Mouse (Mus musculus): ENCODE measurements around the gene Pbx3. TPM values are rescaled to one million over a fixed set of nuclear protein-coding genes. Genes with fewer than 3 reads are reported as not detected.

Gene Pbx3
- polyA plus RNA-seq, 1 experiment from 2014 or later: 118 TPM

GRCm38 (mm10) chr2:34284239-34284638 is 88.7 kb downstream of the Pbx3 start:
- H3K4me2 ChIP-seq: no peak overlapping the region
- no peak overlapping the region for H3K27ac ChIP-seq (replicated peaks)
- 55% methylated on average over 2 of the region's 2 CpGs for WGBS
- no peak for ATAC-seq (ENCODE audit: low FRiP score)
- no peak overlapping the region for H3K4me3 ChIP-seq (replicated peaks)
- H3K4me1 ChIP-seq: peaks cover 21% of the 10 kb centered on the region
- no peak overlapping the region for H3K9ac ChIP-seq (replicated peaks)
- H3K9me3 ChIP-seq (replicated peaks): no peaks in the 10 kb centered on the region
- no peaks in the 10 kb centered on the region for H3K27me3 ChIP-seq (replicated peaks)
- no peaks in the 10 kb centered on the region for H3K36me3 ChIP-seq

DNA sequence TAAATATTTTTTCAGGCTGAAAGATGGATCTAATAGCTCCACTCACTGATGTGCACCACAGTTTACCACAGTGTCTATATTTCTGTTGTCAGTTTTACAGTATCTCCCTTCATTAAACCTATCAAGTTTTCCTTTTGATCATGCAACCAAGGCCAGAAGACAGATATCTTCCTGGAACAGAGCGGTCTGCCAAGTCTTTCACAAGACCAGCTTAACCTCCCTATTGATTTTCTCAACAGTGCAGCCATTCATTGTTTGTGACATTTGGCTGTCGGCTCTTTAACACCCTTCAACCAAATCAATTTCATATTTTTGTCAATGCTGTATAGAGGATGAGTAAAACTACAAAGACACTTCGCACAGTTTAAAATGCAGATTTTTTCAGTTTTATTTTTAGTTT is 91.9 kb downstream of the Pbx3 start:
- WGBS: 54% methylated on average over 3 of the region's 3 CpGs
- ATAC-seq (ENCODE audit: low FRiP score): no peak
- Histone ChIP-seq H3K4me1 (peaks cover 14% of the 10 kb centered on the region), H3K9me3 (replicated peaks) (no peaks in the 10 kb centered on the region), H3K36me3 (no peaks in the 10 kb centered on the region), H3K4me3 (replicated peaks) (no peak overlapping the region), H3K4me2 (no peak overlapping the region), H3K27me3 (replicated peaks) (no peaks in the 10 kb centered on the region), H3K9ac (replicated peaks) (no peak overlapping the region), H3K27ac (replicated peaks) (no peak overlapping the region)

DNA sequence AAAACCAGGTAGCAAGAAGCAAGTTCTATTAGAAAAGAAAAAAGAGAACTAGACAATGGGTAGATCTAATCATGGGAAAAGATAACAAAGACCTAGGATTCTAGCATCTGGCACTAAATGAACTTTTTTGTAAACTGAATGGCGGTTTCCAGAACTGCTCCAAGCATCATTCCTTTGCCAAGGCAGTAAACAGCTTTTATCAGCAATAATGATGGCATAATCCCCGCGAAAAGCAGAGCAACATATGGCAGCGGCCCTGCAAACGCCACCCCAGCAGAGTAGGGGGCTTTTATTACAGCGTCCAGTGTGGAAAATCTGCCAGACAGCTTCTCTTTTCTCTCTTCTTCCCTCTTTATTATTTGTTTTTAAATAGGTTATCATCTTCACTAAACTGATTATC is 93.2 kb downstream of the Pbx3 start:
- 16% methylated on average over 6 of the region's 6 CpGs for WGBS
- no peaks in the 10 kb centered on the region for H3K9me3 ChIP-seq (replicated peaks)
- H3K4me1 ChIP-seq: peaks cover 19% of the 10 kb centered on the region
- H3K9ac ChIP-seq (replicated peaks): no peak overlapping the region
- peak; percentile 53; the same call in 1 of the 2 replicates for ATAC-seq (ENCODE audit: low FRiP score)
- peak overlapping the region; percentile 7 for H3K4me2 ChIP-seq
- H3K36me3 ChIP-seq: no peaks in the 10 kb centered on the region
- H3K27me3 ChIP-seq (replicated peaks): no peaks in the 10 kb centered on the region
- H3K4me3 ChIP-seq (replicated peaks): no peak overlapping the region
- H3K27ac ChIP-seq (replicated peaks): peak overlapping the region; percentile 63; the same call in 1 of the 2 replicates

GRCm38 (mm10) chr2:34275630-34276193 is 97.2 kb downstream of the Pbx3 start:
- Histone ChIP-seq H3K36me3 (no peaks in the 10 kb centered on the region), H3K9me3 (replicated peaks) (no peaks in the 10 kb centered on the region), H3K4me3 (replicated peaks) (no peak overlapping the region), H3K27ac (replicated peaks) (no peak overlapping the region), H3K9ac (replicated peaks) (no peak overlapping the region), H3K27me3 (replicated peaks) (no peaks in the 10 kb centered on the region), H3K4me2 (no peak overlapping the region), H3K4me1 (peaks cover 26% of the 10 kb centered on the region)
- ATAC-seq (ENCODE audit: low FRiP score): no peak
- WGBS: 35% methylated on average over 10 of the region's 10 CpGs

GRCm38 (mm10) chr2:34262046-34262445 is 110.9 kb downstream of the Pbx3 start:
- ATAC-seq (ENCODE audit: low FRiP score): no peak
- no peaks in the 10 kb centered on the region for H3K27me3 ChIP-seq (replicated peaks)

GRCm38 (mm10) chr2:34260653-34261076 is 112.3 kb downstream of the Pbx3 start:
- no peak overlapping the region for H3K9ac ChIP-seq (replicated peaks)
- H3K4me3 ChIP-seq (replicated peaks): no peak overlapping the region
- H3K27me3 ChIP-seq (replicated peaks): no peaks in the 10 kb centered on the region
- no peak overlapping the region for H3K27ac ChIP-seq (replicated peaks)
- H3K4me2 ChIP-seq: no peak overlapping the region
- H3K36me3 ChIP-seq: no peaks in the 10 kb centered on the region
- peaks cover 26% of the 10 kb centered on the region for H3K4me1 ChIP-seq
- WGBS: 17% methylated on average over 4 of the region's 4 CpGs
- ATAC-seq (ENCODE audit: low FRiP score): no peak
- no peaks in the 10 kb centered on the region for H3K9me3 ChIP-seq (replicated peaks)

More at GRCm38 (mm10) chr2:34262046-34262445, 110.9 kb downstream of the Pbx3 start:
- H3K4me3 ChIP-seq (replicated peaks): no peak overlapping the region
- H3K9me3 ChIP-seq (replicated peaks): no peaks in the 10 kb centered on the region
- no peak overlapping the region for H3K4me2 ChIP-seq
- peaks cover 15% of the 10 kb centered on the region; the same call in 1 of the 2 replicates for H3K4me1 ChIP-seq
- no peak overlapping the region for H3K27ac ChIP-seq (replicated peaks)
- no peak overlapping the region for H3K9ac ChIP-seq (replicated peaks)
- H3K36me3 ChIP-seq: no peaks in the 10 kb centered on the region

GRCm38 (mm10) chr2:34258256-34258655 is 114.7 kb downstream of the Pbx3 start:
- Histone ChIP-seq H3K27ac (replicated peaks) (no peak overlapping the region), H3K9ac (replicated peaks) (no peak overlapping the region), H3K27me3 (replicated peaks) (no peaks in the 10 kb centered on the region), H3K36me3 (no peaks in the 10 kb centered on the region), H3K4me3 (replicated peaks) (no peak overlapping the region), H3K4me2 (no peak overlapping the region), H3K9me3 (replicated peaks) (no peaks in the 10 kb centered on the region), H3K4me1 (peaks cover 35% of the 10 kb centered on the region)
- 64% methylated on average over 2 of the region's 2 CpGs for WGBS
- ATAC-seq (ENCODE audit: low FRiP score): no peak

- Histone ChIP-seq H3K4me2 (no peak overlapping the region), H3K36me3 (no peaks in the 10 kb centered on the region), H3K4me1 (peaks cover 41% of the 10 kb centered on the region)
These were observed 115.3 kb downstream of the Pbx3 start for GRCm38 (mm10) chr2:34257611-34258010.

GRCm38 (mm10) chr2:34256000-34256553 is 116.9 kb downstream of the Pbx3 start:
- Histone ChIP-seq H3K4me3 (replicated peaks) (no peak overlapping the region), H3K4me1 (peaks cover 45% of the 10 kb centered on the region), H3K9ac (replicated peaks) (no peak overlapping the region), H3K27ac (replicated peaks) (0 out of 2 replicates have a peak overlapping the region, but pooled peaks have one; percentile 13), H3K36me3 (no peaks in the 10 kb centered on the region), H3K27me3 (replicated peaks) (no peaks in the 10 kb centered on the region), H3K9me3 (replicated peaks) (no peaks in the 10 kb centered on the region), H3K4me2 (no peak overlapping the region)
- 24% methylated on average over 6 of the region's 6 CpGs for WGBS
- ATAC-seq (ENCODE audit: low FRiP score): no peak

More at GRCm38 (mm10) chr2:34257611-34258010, 115.3 kb downstream of the Pbx3 start:
- 77% methylated on average over 2 of the region's 2 CpGs for WGBS
- no peaks in the 10 kb centered on the region for H3K27me3 ChIP-seq (replicated peaks)
- H3K9ac ChIP-seq (replicated peaks): no peak overlapping the region
- no peaks in the 10 kb centered on the region for H3K9me3 ChIP-seq (replicated peaks)
- ATAC-seq (ENCODE audit: low FRiP score): no peak
- H3K27ac ChIP-seq (replicated peaks): no peak overlapping the region
- no peak overlapping the region for H3K4me3 ChIP-seq (replicated peaks)

DNA sequence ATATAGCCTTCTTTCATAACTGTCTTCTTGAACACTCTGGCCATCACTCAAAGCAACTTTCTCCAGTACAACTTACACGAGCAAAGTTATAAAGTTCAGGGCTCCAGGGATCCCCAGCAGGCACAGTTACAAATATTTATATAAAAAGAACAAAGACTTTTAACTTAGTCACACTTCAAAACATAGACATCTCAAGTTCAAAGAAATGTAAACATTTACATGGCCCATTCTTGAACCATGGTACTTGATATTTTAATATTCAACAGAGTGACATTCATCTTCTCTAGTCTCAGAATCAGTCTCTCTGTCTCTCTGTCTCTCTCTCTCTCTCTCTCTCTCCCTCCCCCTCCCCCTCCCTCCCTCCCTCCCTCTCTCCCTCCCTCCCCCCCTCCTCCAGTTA is 119.3 kb downstream of the Pbx3 start:
- H3K4me3 ChIP-seq (replicated peaks): no peak overlapping the region
- no peaks in the 10 kb centered on the region for H3K9me3 ChIP-seq (replicated peaks)
- 34% methylated on average over 1 of the region's 1 CpGs for WGBS
- H3K4me2 ChIP-seq: no peak overlapping the region
- H3K4me1 ChIP-seq: peaks cover 52% of the 10 kb centered on the region
- H3K9ac ChIP-seq (replicated peaks): no peak overlapping the region
- no peak overlapping the region for H3K27ac ChIP-seq (replicated peaks)
- no peaks in the 10 kb centered on the region for H3K36me3 ChIP-seq
- ATAC-seq (ENCODE audit: low FRiP score): no peak
- no peaks in the 10 kb centered on the region for H3K27me3 ChIP-seq (replicated peaks)

- Histone ChIP-seq H3K27me3 (replicated peaks) (no peaks in the 10 kb centered on the region), H3K27ac (replicated peaks) (peak overlapping the region; percentile 58), H3K9me3 (replicated peaks) (no peaks in the 10 kb centered on the region), H3K4me2 (no peak overlapping the region), H3K4me3 (replicated peaks) (no peak overlapping the region), H3K36me3 (no peaks in the 10 kb centered on the region), H3K4me1 (peaks cover 53% of the 10 kb centered on the region), H3K9ac (replicated peaks) (no peak overlapping the region)
- ATAC-seq (ENCODE audit: low FRiP score): no peak
- WGBS: 5% methylated on average over 1 of the region's 1 CpGs
These were observed 119.8 kb downstream of the Pbx3 start for GRCm38 (mm10) chr2:34253111-34253510.

DNA sequence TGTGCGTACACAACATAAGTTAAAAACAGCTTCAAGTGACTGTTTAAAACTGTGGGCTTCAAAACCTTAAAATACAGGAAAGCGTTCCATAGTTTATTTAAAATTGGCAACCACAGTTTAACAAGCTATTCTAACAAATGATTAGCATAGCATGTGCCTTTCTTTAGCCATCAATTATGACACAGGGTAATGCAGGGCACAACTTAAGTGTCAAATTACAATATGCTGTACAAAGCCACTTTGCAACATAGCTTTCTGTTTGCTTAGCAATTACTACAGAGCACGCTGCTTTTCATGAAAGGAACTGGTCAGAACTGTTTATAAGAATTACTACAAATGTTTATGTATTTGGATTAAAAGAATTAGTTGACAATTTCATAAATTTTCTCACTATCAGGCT is 120.7 kb downstream of the Pbx3 start:
- Histone ChIP-seq H3K27ac (replicated peaks) (no peak overlapping the region), H3K4me1 (peaks cover 49% of the 10 kb centered on the region), H3K9me3 (replicated peaks) (no peaks in the 10 kb centered on the region), H3K4me3 (replicated peaks) (no peak overlapping the region), H3K27me3 (replicated peaks) (no peaks in the 10 kb centered on the region), H3K4me2 (no peak overlapping the region), H3K9ac (replicated peaks) (no peak overlapping the region), H3K36me3 (no peaks in the 10 kb centered on the region)
- WGBS: 57% methylated on average over 3 of the region's 3 CpGs
- no peak for ATAC-seq (ENCODE audit: low FRiP score)

Data from neural tube, embryonic 15.5 days (tissue).